Mouse (Mus musculus) splenic B cell, adult 2 months (primary cell): ENCODE results near the gene Sept5.

ENCODE experiments used
- DNase-seq: peaks from one replicate; pipeline ENCODE4 v3.0.0-alpha.2; 2011; ENCODE audit warnings: low read depth, low spot score
- H3K27me3 ChIP-seq: 2 replicates; pipeline ENCODE4 v1.6.1; 2012; ENCODE audit warnings: mild to moderate bottlenecking, low read length, moderate library complexity, mixed read lengths; ENCODE audit not compliant: control insufficient read depth, poor library complexity, insufficient read depth, severe bottlenecking
- H3K36me3 ChIP-seq: 2 replicates; pipeline ENCODE4 v1.6.1; 2012; ENCODE audit warnings: mild to moderate bottlenecking, low read length, moderate library complexity, mixed read lengths; ENCODE audit not compliant: control insufficient read depth, poor library complexity, insufficient read depth, severe bottlenecking

Gene Sept5

DNA sequence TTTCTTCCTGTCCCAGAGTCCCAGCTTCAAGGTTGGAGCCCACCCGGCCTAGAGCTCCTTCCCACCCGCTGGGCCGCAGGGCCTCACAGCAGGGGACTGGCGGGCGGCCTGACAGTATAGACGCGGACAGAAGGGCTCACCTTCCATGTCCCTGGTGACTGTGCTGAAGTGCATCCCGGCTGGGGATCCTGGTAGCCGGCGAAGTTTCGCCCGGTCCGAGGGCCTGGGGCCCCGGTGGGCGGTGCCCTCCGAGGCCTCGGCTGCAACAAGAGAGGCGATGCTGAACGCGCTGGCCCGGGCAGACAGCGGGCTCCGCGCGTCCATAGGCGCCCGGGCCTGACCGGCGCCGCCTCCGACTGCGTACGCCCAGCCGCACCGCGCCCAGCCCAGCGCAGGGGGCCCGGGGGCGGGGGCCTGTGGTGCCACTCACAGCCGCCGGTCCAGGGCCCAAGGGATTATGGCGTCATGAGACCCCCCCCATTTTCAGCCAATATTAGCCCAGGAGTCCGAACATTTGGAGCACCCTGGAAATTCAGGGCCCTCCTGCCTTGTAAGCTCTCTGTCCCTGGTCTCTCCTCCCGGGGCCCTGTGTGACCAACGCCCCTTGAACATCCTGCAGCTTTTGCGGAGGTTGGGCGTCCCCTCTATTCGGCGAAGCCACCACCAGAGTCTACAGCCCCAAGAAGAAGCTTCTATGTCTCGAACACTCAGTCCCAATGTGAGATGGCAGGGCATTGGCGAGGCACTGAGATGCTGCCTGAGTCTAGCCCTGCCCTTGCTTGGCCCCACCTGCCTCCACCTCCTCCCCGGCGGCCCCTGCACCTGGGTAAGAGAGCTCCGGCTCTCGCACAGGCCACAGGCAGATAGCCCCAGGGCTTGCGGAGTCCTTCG is 41.7 kb downstream of the Sept5 start:
- Histone ChIP-seq H3K27me3 (peaks cover 4% of the 10 kb centered on the region; the same call in 1 of the 2 replicates), H3K36me3 (no peaks in the 10 kb centered on the region)
- DNase-seq = no peak

DNA sequence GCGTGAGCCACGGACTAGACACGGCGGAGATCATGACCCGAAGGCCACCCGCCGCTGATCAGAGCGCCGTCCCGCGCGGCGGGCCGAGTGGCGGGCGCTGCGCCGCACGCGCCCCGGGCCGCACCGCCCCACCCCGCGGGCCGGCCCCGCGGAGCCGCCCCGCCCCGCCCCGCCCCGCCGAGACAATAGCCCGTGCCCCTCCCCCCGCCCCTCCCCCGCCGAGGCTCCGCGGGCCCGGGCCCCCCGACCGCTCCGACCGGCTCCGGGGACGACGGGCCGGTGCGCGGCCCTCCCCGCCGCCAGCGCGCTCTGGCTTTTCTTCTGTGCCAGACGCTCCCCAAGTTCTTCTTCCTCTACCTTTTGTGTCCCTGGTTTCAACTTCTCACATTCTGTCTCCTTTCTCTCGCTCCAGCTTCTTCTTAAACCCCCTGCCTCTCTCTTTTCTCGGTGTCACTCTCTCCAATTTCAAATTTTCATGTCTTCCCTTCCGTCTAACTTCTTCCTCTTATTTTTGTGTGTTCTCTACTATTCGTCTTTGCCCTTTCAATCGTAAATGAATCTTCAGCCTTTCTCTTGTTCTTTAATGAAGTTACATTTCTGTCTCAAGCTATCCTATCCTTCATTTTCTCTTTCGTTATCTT is 42.7 kb downstream of the Sept5 start:
- H3K36me3 ChIP-seq = no peaks in the 10 kb centered on the region
- H3K27me3 ChIP-seq = peaks cover 4% of the 10 kb centered on the region; the same call in 1 of the 2 replicates
- no peak for DNase-seq

DNA sequence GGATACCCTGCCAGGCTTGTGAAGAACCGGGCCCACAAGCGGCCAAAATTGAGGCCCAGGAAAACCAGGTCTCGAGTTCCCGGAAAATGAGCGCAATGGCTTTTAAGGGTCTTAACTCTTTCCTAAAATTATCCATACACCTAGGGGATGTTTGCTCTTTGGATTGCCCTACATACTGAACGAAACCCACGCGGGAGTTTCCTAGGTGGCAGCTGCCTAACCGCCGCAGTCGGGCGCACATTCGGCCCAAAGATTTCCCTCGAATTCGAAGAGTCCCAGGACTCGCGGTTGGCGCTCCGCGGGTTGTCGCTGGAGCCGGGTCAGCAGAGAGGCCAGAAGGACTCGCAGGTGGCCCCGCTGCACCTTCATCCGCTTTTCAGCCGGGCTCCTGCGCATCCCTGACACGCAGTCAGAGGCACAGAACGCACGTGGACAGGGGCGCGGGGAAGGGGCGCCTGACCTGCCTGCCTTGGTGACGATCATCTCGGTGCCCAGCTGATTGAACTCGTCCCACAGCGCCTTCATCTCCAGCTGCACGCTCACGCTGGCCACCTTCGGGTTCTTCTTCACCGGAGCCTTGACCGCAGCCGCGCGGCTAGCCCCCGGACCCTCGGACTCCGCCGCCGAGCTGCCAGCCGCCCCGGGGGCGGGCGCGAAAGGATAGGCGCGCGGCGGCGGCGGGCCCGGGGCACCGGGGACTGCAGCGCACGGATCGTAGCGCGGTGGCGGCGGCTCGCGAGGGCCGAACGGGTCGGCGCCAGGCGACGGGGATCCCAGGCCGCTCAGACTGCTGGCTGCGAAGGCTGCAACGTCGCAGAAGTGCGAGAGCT is 43.5 kb downstream of the Sept5 start:
- DNase-seq = no peak
- Histone ChIP-seq H3K36me3 (no peaks in the 10 kb centered on the region), H3K27me3 (peaks cover 2% of the 10 kb centered on the region; the same call in 1 of the 2 replicates)

DNA sequence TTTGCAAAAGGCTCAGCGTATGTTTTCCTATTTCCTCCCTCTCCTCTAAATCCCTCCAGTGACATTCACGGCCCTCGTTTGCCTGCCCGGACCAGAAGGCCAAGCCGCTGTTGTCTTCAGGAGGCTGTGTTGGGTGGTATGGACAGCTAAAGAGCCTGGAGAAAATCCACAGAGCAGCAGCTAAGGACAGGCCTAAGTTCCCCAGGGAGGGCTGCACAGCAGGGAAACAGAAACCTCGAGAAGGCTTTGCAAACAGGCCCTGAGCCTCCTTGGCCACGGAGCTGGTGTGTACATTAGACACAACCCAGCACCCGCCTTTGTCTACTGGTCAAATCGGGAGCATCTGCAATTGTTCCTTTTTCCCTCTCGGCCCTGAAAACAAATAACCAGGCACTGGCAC is 44.1 kb downstream of the Sept5 start:
- Histone ChIP-seq H3K27me3 (peaks cover 4% of the 10 kb centered on the region; the same call in 1 of the 2 replicates), H3K36me3 (no peaks in the 10 kb centered on the region)
- no peak for DNase-seq

- H3K36me3 ChIP-seq = no peaks in the 10 kb centered on the region
- DNase-seq = no peak
- peaks cover 4% of the 10 kb centered on the region; the same call in 1 of the 2 replicates for H3K27me3 ChIP-seq
These were observed 44.7 kb downstream of the Sept5 start for GRCm38 (mm10) chr16:18584901-18585510.

DNA sequence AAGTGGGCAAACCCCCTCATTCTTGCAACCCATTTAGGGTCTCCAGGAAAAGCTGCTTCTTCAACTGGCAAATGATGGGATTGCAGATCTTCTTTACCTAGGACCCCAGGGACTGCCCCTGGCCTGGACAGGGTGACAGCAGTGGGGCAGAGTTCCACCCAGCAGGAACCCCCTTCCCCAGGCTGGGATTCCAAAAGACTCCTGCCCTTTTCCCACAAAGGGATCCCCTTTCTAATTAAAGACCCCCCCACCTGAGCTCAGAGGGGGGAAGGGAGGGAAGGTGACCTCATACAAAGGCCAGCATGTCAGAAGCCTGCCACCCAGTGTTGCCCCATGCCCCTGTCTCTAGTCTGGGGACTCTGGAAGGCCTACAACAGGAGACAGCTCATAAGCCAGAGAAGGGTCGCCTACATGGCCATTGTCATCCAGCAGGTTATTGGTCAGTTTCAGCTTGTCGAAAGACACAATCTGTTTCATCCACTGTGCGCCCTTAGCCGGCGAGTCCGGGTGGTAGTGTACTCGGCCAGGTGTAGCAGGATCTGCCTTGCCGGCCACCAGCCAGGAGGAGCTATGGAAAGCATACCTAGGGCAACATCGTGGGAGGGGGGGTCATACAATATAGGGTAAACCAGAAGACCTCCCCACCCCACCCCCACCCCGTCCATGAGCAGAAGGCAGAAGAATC is 45.9 kb downstream of the Sept5 start:
- DNase-seq = no peak
- Histone ChIP-seq H3K36me3 (no peaks in the 10 kb centered on the region), H3K27me3 (peaks cover 4% of the 10 kb centered on the region; the same call in 1 of the 2 replicates)

- Histone ChIP-seq H3K36me3 (no peaks in the 10 kb centered on the region), H3K27me3 (peaks cover 4% of the 10 kb centered on the region; the same call in 1 of the 2 replicates)
- DNase-seq = no peak
These were observed 46.6 kb downstream of the Sept5 start for GRCm38 (mm10) chr16:18583169-18583568.

DNA sequence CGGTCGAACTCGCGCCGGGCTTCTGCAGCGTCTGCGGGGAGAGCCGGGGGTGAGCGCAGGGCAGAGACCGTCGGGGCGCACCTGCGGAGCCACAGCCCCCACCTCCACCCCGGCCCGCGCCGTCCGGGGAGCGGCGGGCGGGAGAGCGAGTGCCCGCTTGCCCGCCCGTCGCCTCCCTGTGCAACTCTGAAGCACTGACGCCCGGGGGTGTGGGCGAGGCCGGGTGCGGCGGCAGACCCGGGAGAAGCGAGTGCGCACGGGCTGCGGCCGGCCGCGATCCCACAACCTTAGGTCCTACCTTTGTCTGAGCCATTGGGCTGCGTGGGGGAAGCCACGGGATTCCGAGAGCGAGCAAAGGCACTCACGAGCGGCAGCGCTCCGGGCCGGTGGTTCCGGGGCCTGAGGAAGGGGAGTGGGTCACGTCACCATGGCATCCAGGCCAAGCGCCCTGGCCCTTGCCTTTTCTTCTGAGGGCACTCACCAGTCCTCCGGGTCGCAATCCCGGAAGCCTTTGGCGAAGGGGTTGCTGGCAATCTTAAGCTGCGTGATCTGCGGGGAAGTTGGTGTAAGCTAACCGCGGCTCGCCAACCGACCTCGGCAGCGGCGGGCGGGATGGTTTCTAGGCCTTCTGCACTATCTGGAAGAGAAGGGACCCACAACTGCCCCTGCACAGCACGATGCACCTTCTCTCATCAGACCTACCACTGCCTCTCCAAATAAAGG is 47.2 kb downstream of the Sept5 start:
- H3K27me3 ChIP-seq = peaks cover 2% of the 10 kb centered on the region; the same call in 1 of the 2 replicates
- no peak for DNase-seq
- no peaks in the 10 kb centered on the region for H3K36me3 ChIP-seq

- DNase-seq = no peak
- Histone ChIP-seq H3K27me3 (0 out of 2 replicates have a peak, but pooled peaks cover 2% of the 10 kb centered on the region), H3K36me3 (no peaks in the 10 kb centered on the region)
These were observed 48.0 kb downstream of the Sept5 start for GRCm38 (mm10) chr16:18581623-18582205.

DNA sequence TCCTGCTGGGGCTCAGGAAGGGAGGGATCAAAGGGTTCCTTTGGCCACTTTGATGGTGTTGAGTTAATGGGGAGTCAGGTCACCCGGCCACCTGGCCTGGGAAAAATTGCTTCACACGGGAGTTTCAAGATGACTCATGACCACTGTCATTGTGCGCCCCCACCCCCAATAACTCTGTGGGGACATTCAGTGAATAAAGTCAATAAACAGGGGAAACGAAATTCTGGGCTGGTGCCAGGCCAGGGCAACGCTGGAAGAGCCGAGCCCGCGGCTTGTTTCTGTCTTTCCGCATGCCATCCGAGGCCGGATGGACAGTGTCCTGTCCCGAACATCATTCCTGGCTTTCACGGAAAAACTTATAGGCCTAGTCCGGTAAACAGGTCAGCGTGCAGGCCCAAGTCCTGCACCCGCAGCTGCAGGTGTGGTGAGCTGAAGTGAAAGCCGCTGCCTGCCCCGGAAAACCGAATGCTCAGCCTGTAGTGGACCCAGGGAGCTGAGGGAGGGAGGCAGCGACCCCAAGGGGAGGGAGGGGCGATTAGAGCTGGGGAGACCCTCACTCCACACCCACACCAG is 48.6 kb downstream of the Sept5 start:
- Histone ChIP-seq H3K27me3 (0 out of 2 replicates have a peak, but pooled peaks cover 2% of the 10 kb centered on the region), H3K36me3 (no peaks in the 10 kb centered on the region)
- no peak for DNase-seq

- H3K36me3 ChIP-seq = no peaks in the 10 kb centered on the region
These were observed 49.4 kb downstream of the Sept5 start for GRCm38 (mm10) chr16:18580389-18580788.

DNA sequence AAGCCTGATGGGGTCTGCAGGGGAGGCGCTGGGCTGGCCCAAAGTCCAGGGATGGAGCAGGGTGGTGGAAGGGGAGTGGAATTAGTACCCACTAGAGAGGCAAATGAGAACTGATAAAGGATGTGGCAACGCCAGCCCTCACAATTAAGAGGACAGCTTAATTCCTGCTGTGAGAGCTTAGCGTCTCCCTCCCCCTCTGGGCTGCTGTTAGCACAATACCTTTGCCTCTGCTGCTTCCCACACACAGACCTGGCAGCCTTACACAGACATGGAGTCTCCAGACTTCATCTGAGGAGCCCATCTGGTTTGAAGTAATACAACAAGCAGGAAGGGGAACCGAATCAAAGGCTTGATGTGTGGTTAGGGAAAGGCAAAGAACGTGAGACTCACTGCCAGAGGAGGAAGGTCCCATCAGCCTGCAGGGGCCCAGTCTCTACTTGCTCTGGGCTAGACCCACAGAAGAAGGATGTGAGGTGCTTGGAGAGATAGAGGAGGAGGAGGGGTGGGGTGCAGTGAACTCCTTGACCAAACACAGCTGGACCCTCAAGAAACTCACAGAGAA is 52.1 kb downstream of the Sept5 start:
- DNase-seq = no peak
- 0 out of 2 replicates have a peak, but pooled peaks cover 2% of the 10 kb centered on the region for H3K27me3 ChIP-seq
- no peaks in the 10 kb centered on the region for H3K36me3 ChIP-seq

More at GRCm38 (mm10) chr16:18580389-18580788, 49.4 kb downstream of the Sept5 start:
- no peak for DNase-seq
- H3K27me3 ChIP-seq = 0 out of 2 replicates have a peak, but pooled peaks cover 2% of the 10 kb centered on the region
